Mouse (Mus musculus) neural tube, embryonic 11.5 days (tissue): ENCODE data around the gene Rps27l. TPM values are rescaled to one million over a fixed set of nuclear protein-coding genes. Genes with fewer than 3 reads are reported as not detected.

Experiments
- polyA plus RNA-seq: library from polyadenylated mRNA; unstranded; fragments of >200 nt; fragmentation: Nextera tagmentation; extraction: Ambion mirVana; gene quantifications from 2 replicates; pipeline ENCODE4 v1.2.1, GENCODE M21; 2014

Gene Rps27l
- polyA plus RNA-seq, 1 experiment from 2014 or later, result 583 TPM

Other genes with a start within 250 kb of the Rps27l start
- gene Car12, start 232.4 kb upstream of the Rps27l start, polyA plus RNA-seq, result 0.17 and 0.65 TPM in 2 replicates
- 17.4 and 17.6 TPM in 2 replicates for gene Aph1b, start 150.6 kb upstream of the Rps27l start, polyA plus RNA-seq
- 0.19 and 0.34 TPM in 2 replicates for gene Gm10647, start 149.0 kb upstream of the Rps27l start, polyA plus RNA-seq
- 1.0 and 2.2 TPM in 2 replicates for gene Aph1c, start 111.4 kb upstream of the Rps27l start, polyA plus RNA-seq
- 24.5 and 26.9 TPM in 2 replicates for gene Rab8b, start 26.4 kb upstream of the Rps27l start, polyA plus RNA-seq
- 11.7 and 11.9 TPM in 2 replicates for gene Lactb, start 29.4 kb downstream of the Rps27l start, polyA plus RNA-seq
- gene Tpm1, start 103.3 kb downstream of the Rps27l start, polyA plus RNA-seq, result 364 and 445 TPM in 2 replicates